Mouse (Mus musculus) kidney, postnatal 4 days (tissue): ENCODE measurements around the gene Zglp1.

Source experiments
- DNase-seq, 2 experiments: peaks; one replicate each; pipeline ENCODE4 v3.0.0; 2021; ENCODE audit warnings: mixed read lengths in 2 of 2

Gene Zglp1

DNA sequence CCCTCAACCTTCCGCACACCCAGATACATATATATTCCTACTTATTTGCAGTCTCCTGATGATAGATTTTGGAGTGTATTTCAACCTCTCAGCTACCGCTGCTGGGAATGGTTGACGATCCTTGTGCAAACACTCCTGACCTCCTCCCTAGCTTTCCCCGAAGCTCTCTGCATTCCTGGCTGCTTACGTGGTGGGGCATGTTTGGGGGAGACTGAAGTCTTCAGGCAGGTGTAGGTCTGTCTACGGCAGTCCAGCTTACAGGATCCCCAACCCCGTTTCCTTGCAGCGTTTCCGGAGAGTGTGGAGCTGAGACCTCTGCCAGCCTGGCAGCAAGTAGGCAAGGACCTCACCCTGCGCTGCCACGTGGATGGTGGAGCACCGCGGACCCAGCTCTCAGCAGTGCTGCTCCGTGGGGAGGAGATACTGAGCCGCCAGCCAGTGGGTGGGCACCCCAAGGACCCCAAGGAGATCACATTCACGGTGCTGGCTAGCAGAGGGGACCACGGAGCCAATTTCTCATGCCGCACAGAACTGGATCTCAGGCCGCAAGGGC is 41.6 kb downstream of the Zglp1 start:
- DNase-seq, result no peak

DNA sequence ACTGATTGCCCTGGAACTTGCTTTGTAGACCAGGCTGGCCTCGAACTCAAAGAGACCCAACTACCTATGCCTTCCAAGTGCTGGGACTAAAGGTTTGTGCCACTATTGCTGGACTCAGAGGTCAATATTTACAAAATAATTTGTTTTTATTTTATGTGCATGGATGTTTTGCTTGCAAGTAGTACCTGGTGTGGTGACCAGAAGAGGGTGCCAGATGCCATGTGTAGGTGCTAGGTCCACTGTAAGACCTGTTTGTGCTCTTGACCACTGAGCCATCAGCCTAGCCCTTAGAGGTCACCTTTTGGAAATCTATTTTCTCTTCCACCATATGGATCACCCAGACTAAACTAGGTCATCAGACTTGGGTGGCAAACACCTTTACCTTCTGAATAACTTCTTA is 44.2 kb downstream of the Zglp1 start:
- no peak for DNase-seq

- DNase-seq, result no peak
Observed at GRCm38 (mm10) chr9:21022288-21022687, 44.6 kb downstream of the Zglp1 start.

GRCm38 (mm10) chr9:21021363-21021762 is 45.5 kb downstream of the Zglp1 start:
- DNase-seq, result no peak

GRCm38 (mm10) chr9:21018600-21018999 is 48.3 kb downstream of the Zglp1 start:
- no peak for DNase-seq

- DNase-seq, result no peak
Observed at GRCm38 (mm10) chr9:21017177-21017575, 49.7 kb downstream of the Zglp1 start.

DNA sequence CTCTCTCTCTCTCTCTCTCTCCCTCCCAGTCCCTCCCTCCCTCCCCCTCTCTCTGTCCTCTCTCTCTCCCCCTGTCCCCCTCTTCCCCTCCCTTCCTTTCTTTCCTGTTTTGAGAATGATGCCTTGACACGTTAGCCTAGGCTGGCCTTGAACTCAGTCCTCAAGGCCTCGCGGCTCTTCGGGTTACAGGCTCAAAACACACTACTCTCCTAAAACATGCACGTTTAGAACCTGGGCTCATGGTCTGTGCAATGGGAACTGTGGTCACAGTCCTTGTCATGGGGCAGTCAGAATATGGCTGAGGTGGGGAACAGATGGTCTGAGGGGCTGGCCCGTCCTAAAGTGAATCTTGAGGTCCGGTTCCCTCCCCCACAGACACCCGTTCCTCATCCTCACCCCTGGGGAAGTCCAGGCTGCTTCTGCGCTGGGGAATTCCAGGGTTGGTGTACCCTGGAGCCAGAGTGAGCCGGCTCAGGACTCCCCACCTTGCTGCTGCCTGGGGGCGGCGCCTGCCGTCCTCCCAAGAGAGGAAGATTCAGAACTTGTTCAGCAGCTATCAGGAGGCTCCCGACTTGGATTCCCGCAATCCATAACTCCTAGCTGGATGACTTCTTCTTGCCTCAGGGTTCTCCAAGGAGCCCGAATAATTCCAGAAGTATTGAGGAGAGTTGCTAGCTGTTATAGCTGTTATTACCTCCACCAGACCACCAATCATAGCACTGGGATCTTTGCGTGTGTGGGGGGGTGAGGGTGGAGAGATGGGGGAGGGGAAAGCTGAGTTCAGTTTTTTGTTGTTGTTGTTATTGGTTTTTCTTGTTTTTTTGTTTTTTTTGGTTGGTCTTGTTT is 50.3 kb downstream of the Zglp1 start:
- peak; percentile 33 to 52 for DNase-seq

DNA sequence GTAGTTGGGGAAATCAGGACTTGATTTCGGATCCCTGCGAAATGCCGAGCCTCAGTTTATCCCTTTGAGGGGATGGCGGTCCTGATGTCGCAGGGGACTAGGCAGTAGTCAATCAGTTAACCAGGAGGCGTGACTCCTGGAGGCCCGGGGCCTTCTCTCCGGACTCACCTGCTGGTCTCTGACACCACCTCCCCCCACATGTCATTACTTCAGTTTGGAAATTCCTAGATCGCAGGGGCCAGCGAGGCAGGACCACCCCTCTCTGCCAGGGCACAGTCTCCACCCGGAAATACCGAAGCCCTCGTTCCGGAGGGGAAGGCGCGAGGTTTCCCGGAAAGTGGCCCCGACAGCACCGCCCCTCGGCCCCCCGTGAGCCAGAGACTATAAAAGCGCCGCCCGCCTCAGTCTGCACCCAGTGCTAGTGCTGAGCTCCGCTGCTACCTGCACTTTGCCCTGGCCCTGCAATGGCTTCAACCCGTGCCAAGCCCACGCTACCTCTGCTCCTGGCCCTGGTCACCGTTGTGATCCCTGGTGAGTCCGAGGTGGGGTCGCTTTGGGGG is 51.2 kb downstream of the Zglp1 start, which contains the start of gene Icam1:
Gene Icam1, plus strand, starts transcription at position 415 of the 560 bp plus-strand sequence.
- peak; percentile 82 to 89 for DNase-seq

DNA sequence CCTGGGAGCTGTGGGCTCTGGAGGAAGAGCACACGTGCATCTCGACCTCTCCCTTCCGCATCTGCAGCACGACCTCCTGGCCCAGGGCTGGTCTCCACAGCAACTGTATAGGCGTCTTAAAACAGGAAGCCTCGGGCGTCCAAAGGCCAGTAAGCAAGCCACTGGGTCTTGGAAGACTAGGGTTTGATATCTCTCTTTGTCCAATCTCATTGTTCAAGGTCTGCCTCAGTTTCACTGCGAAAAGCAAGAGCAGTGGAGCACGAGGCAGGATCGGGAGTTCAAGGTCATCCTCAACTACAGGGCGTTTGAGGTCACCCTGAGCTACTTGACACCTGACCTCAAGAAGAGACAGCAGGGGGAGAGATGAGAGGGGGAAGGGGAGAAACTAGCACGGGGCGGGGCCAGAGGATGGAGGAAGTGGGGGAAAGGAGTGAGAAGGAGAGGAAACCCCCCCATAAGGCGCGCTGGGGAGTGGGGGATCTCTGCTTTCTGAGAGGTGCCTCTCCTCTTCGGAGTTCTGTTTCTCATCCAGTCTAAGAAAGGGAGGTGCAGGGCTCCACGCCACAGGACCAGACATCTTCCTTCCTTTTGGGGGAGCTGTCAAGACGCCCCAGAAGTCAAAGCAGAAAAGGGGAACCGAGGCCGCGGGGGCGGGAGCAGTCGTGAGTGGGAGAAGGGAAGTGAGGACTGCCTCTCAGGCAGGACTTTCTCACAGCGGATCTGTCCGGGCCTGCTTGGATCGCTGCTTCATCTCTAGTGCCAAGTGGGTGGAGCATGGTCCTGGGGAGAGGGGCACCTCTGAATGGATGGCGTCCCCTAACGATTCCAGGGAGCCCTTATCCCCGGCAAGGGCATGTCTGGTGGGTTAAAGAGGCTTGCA is 52.0 kb downstream of the Zglp1 start:
- peak; percentile 69 to 78 for DNase-seq
